Mouse (Mus musculus): ENCODE measurements around the gene Tbc1d24.

Tbc1d24 gene

DNA sequence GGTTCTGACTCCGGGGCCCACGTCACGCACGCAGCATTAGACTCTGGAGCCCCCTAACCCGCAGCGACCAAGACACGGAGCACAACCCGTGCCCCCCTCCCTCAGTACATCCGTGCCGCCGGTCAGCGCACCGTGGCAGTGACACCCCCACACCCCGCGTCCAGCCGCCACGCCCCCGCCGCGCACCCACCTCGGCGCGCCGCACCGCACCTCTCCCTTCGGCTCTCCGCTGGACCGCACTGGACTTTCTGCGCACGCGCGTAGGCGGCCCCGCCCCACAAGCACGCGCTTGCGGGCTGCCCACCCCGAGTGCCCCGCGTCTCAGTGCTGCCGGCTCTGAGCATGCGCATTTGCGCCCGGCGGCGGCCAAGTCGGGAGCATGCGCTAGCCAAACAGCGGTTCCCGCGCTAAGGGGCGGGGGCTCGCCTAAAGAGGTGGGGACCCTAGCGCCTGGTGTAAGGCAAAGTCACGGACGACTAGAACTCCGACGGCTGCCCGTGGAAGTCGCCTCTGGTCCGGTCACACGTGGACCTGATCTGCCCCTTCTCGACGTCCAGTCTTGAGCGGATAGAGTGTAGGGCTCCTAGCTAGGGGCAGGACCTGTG lies at the start of gene Tbc1d24:
Gene Tbc1d24, minus strand, starts transcription at position 279 of the 605 bp plus-strand sequence.
- DNase-seq (ENCODE audit: low read depth, low spot score) = peak; percentile 96

DNA sequence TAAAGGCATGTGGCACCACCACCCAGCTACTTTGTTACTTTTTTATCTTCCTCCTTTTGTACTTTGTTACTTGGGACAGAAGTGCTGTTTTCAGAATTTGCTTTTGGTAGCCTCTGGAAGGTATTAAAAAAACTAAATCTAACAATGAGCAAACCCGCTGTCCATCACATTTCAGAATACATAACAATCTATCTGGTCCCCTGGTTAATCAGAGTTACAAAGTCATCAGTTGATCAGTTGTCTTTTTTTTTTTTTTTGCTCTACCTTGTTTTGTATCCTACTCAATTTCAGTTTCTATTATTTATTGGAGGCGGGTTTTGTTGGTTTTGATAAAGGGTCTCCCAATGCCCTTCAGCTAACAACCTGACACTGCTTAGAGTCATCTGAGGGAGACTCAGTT lies 47.0 kb upstream of the Tbc1d24 start:
- DNase-seq (ENCODE audit: low read depth, low spot score) = no peak

DNA sequence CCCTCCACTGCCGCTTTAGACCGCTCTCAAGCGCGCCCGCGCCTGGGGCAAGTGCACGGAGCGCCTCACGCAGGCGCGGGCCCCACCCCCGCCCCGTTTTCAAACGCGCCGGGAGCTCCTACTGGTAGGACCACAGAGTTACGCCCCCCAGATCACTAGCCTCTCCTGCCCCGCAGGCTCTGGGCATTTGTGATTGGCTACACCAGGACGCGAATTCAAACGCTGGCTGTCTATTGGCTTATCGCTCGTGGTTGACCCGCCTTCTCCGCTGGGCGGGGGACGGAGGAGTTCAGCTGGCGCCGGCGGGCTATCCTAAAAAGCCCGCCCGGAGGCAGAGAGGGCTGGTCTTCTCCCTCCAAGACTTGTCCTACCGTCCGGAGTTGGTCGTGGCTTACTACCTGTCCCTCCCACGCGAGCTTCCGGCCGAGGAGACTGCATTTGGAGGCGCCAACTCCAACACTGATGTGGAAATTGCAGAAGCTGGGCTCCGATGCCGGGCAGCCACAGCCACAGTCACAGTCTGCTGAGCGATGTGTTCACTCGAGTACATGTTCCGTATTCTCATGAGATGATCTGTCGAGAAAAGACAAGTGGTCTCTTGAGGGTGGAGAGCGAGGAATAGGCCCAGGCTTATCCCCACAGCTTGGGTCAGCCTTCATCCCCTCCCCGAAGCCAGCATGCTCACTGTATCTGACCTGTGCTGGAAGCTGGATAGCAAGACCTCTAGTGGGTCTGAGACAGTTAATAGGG lies 46.1 kb upstream of the Tbc1d24 start, which contains the start of gene Ccnf:
Gene Ccnf, minus strand, starts transcription at position 165 of the 750 bp plus-strand sequence.
- peak; percentile 99 for DNase-seq (ENCODE audit: low read depth, low spot score)

DNA sequence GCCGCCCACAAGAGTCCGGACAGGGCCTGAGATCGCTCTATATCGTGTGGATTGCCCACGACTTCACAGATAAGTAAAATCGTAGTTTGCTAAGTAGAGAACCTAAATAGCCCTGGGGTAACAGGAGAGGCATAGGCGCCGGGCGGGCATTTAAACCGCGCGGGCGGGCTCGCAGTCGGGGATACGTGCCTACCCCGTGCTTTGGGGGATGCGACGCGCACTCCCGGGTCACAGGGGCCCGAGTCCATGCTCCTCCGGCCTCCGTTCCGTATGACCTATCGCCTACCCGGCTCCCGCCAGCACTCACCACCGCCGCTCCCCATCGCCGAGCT lies 45.6 kb upstream of the Tbc1d24 start:
- DNase-seq (ENCODE audit: low read depth, low spot score) = no peak

DNA sequence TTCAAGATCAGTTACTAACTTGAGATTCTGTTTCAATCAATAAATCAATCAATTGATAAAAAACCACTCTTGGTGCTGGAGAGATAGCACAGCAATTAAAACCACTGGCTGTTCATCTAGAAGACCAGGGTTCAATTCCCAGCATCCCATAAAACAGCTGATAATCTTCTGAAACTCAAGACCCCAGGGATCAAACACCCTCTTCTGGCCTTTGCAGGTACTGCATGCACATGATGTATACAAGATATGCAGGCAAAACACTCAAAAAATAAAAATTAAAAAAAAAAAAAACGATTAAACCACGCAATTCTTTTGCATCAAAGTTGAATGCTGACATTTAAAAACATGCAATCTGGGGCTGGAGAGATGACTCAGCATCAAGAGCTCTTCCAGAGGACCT lies 43.3 kb upstream of the Tbc1d24 start:
- peak; percentile 34 for DNase-seq (ENCODE audit: low read depth, low spot score)

DNA sequence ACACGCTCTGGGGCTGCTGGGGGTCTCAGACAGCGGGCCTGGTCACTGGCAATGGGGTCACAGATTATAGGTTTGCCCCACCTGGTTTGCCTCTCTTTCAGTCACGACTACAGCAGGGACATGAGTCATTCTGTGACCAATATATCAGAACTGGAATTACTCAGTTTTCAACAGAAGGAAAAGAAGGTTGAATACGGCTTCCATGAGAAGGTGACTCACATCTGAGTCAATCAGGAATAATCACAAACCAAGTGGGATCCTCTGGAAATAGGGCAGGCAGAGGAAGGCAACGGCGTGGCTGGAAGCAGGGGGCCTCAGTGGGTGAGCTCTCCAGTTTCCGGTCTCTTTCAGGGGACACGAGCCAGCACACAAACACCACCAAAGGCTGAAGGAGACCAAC lies 38.7 kb upstream of the Tbc1d24 start:
- no peak for DNase-seq (ENCODE audit: low read depth, low spot score)

DNA sequence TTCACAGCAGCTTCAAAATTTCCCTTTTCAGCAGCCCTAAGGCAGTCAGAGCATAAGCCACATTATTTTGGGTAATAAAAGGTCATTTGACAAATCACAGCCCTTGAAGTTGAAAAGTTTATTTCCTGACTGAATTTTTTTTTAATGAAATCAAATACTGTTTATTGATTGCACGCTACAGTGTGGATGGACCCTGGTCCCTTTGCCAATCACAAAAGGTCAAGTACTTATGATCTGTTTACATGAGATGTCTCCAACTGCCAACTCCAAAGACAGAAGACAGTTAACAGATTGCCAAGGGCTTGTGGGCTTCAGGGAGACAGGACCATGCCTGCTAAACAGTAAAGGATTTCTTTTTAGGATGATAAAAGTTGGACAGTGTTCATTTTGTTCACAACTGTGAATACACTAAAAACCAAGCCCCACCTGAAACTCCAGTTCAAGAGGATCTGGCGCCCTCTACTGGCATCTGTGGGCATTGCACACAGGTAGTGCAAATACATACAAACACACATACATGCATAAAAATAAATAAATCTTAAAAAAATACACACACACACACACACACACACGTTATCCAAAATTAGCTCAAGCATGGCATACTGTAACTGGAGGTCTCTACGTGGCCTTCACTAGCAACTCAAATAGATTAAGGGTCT lies 38.1 kb upstream of the Tbc1d24 start:
- DNase-seq (ENCODE audit: low read depth, low spot score) = peak; percentile 48

DNA sequence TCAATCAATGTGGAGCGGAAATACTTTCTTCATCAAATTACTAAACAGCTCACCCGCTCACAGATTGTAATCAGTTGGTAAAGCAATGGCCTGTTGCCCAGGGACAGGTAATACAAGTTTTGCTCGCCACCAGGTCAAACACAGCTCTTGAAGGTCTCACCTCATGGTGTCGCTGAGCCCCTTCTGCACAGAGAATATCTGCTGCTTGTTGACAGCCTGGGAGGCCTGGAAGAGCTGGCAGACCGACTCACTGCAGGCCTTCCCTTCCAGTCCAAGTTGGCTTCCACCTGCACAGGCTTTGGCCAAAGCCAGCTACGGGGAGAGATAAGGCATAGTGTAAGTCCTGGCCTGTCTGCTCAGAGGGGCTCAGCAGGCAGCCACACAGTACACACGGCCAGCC lies 31.6 kb upstream of the Tbc1d24 start:
- DNase-seq (ENCODE audit: low read depth, low spot score) = no peak

DNA sequence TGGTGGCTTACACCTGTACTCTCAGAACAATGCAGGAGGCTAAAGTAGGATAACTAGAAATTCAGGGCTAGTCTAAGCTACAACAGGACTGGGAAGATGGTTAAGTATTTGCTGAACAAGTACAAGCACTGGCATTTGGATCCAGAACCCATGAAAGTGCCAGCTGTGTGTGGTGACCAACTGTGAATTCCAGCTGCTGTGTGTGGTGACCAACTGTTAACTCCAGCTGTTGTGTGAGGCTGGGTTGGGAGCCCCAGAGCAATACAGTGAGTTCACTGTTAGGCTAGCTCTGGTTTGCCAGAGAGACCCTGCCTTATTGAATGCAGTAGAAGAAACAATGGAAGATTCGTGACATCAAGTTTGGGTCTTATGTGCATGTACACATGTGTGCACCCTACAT lies 31.1 kb upstream of the Tbc1d24 start:
- DNase-seq (ENCODE audit: low read depth, low spot score) = no peak

DNA sequence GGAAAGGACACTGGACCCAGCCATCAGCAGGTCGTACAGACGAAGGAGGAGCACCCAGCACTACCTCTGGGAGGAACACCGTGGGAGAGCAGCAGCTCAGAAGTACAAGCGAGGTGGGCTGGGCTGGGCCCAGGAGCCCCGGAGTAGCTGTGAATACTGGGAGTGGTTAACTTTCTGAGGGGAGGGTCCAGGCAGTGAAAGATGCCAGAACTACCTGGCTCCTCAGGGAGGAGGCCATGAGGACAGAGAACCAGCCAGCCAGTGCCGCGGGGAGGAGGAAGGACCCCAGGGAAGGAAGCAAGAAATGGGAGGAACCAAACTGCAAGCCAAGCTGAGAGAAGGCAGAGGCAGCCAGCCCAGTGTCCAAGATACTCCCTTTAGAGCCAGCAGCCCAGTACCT lies 22.6 kb upstream of the Tbc1d24 start:
- DNase-seq (ENCODE audit: low read depth, low spot score) = no peak

DNA sequence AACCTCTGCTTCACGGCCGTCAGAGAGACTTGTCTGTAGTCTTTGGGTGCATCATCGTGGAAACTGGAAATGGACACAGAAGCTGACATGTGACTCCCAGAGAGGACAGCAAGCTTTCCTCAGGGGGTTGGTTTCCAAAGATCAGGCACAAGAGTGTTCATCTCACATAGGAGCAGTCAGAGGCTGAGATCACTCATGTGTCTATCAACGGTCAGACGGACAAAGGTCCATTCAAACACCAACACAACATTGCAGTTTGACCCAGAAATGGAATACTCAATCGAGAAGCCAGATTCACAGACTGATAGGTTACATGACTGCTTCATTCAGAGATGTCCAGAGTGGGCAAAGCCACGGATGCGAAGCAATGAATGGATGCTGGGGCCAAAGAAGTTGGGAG lies 21.4 kb upstream of the Tbc1d24 start:
- no peak for DNase-seq (ENCODE audit: low read depth, low spot score)

DNA sequence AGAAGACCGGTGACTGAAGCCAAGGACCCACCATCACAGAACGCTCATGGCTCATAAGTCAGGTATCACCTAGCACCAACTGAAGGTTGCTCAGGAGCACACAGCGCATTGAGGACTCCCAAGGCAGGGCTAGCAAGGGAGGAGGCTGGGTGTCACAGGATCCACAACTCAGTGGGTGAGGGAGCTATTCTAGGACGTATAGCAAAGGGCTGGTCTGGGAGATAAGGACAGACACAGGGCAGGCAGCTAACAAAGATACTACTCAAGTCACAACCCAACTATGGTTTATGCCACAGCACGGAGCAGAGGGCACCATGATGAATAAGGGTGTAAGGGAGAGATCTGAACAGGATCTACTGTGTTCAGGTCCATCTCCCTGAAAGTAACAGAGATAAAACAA lies 20.5 kb upstream of the Tbc1d24 start:
- no peak for DNase-seq (ENCODE audit: low read depth, low spot score)

DNA sequence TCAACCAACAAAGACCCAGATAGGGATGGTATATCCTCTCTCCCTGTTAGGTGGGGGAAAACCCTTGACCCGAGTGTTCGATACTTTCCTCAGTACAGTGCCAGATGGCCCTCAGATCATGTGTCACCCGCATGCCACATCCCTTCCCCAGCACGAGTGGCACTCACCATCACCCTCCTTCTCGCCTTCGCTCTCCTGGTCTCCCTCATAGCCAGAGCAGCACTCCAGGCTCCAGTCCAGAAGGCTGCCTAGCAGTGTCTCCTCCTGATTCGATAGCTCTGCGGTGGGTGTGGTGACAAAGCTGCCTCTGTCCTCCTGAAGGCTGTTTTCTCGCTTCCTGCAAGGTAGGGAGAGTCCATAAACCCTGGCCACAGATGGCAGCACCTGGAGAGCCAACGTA lies 19.4 kb upstream of the Tbc1d24 start:
- DNase-seq (ENCODE audit: low read depth, low spot score) = no peak

DNA sequence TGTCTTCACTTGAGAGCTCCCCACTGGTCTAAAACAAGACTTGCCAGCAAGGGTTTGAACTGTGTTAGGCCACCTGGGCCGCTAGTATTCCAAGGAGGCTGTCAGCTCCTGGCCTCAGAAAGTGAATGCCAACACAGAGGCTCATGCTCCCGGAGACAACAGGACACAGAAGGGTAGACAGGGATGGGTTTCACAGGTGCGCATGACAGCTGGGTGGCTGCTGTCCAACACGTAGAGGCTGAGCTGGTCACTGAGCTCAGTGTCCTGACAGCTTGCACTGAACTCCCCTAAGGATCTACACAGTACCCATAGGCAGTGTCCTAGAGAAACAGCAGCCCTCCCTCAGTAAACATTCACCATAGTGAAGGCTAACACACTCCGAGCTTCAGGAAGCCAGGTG lies 18.2 kb upstream of the Tbc1d24 start:
- no peak for DNase-seq (ENCODE audit: low read depth, low spot score)

DNA sequence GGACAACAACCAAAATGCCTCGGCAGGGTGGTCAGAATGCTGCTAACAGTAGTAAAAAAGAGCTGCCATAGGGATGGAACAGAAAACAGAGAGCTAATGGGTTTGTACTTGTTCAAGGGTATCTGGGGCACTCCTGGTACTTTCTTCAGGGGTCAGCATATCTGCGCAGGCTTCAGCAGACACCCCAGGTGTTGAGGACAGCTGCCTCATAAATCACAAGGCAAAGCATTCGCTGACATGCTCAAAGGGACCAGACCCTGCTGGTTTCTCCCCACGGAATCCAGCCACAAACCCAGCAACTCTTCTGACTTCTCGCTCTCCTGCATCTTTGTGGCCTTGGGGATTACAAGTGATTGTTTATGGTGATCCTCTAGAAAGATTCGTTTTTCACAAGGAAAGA lies 17.3 kb upstream of the Tbc1d24 start:
- DNase-seq (ENCODE audit: low read depth, low spot score) = no peak

DNA sequence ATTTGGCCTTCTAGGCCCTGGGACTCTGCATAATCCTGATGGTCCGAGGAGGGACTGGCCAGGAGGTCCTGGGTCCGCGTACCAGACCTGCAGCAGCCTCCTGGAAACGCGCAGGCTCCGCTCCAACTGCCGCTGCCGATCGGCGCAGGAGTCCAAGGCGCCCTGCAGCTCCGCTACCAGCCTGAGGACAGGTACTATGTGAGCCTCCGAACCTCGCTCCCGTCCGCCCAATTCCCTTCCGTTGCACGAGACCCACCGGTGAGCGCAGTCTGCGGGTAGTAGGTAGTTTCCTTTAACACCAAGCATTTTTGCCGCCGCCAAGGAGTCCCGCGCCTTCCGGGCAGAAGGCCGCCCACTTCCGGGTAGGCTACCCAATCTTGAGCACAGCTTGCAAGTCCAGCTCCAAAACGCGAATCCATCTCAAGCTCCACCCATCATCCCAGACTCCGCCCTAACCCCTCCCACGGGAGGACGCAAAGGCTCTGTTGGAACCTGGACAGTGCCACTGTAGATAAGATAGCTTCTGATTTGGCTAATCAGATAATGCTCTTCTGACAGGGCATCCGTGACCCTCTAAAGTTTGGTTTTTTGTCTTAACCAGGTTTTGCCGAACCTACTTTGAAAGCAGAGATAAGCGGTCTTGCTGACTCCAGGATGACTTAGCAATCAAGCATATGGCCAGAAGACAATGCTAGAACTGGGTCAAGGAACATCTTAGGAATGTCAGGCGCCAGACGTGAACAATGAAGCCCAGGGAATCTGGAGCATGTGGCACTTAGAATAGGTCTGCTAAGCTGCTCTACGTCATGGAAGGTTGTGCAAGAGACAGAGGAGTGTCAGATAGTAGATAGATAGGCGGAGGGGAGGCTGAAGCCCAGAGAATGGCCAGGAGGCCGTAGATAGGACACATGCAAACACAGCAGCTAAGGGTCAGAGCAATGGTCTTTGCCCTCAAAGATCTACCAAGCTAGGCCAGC lies 15.4 kb upstream of the Tbc1d24 start, which contains the start of gene Tedc2:
Gene Tedc2, minus strand, starts transcription at position 417 of the 977 bp plus-strand sequence.
- peak; percentile 97 for DNase-seq (ENCODE audit: low read depth, low spot score)

DNA sequence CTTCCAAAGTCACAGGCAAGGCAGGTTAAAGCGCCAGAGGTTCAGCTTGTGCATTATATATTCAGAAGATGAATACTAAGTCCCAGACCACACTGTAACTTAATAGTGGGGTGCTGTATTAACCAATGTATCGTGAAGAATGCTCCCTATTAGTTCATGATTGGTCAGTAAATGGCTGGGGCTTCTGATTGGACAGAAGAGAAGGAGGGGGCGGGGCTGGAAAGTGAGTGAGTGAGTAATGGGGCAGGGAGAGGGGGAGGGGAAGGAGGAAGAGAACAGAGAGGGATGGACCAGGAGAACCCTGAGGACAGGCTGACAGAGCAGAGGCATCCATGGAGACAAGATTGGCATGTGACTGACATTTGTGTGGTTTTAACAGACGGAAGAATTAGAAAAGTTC lies 11.5 kb upstream of the Tbc1d24 start:
- DNase-seq (ENCODE audit: low read depth, low spot score) = no peak

DNA sequence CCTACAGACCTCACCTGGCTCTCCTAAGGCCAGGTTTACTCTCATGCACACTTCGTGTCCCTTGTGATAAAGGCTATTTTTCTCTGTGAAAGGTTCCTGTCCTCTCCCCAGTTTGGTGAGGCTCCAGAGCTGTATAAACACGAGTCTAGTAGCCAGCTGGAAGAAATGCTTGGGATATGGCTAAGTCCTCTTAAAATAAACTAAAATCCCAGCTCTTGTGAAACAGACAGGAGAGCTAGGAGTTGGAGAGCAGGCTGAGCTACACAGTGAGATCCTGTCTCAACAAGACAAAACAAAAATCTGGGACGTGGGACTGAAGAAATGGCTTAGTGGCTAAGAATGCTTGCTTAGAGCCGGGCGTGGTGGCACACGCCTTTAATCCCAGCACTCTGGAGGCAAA lies 7.8 kb upstream of the Tbc1d24 start:
- no peak for DNase-seq (ENCODE audit: low read depth, low spot score)

DNA sequence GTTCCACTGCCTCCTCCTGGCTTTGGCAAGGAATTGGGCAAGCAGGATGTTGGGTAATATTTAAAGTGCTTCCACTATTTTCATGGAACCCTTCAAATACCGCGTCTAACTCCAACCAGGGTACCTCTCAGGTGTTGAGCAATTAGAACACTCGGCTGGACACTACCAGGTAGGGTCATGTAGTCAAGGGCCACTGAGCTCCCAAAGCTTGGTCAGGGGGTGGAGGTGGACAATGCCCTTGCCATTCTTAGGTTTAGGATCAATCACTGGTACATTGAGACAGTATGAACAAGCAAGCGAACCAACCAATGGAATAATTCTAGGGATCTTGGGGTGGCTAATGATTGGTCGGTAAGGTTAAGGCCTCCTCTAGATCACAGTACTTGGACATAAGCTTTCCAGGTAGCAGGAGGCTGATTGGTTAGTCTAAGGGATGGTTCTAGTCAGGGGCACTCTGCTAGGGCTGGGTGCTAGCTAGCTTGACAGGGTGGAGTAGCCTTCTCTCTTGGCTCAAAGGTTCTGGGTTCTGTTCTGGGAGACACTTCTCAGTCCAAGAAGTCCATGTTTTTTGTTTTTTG lies 7.2 kb upstream of the Tbc1d24 start:
- DNase-seq (ENCODE audit: low read depth, low spot score) = no peak

DNA sequence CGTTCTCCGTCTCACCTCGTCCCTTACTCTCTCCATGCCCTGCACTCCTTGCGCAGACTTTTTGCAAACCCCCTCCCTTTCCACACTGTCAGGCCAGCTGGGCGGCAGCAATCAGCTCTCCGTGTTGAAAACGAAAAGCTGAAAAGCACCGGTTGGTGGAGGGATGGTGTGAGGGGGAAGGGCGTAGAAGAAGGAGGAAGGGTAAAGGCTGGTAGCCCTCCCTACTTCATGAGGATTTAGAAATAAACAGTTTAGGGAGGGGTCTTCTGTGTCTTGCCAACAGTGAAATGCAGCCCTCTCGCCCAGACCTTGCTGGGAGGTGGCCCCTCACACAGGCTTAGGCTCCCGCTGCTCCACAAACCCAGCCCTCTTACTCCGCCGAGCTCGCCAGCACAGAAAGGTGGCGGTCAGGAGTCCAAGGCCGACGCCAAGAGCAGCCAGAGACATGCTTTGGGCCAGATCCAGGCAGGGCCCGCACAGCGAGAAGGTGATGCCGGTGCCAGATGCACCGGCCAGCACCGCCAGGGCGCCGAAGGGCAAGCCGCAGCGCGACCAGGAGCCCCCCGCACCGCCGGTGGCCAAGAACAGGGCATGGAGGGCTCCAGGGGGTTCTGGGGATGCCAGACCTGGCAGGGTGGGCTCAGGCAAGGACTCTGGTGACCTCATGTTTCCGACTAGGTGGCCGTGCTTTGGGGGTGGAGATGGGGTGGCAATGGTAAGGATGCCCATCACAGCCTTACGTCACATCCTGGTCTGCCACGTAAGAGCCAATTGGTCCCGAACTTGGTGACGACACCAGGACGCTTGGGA lies 6.5 kb upstream of the Tbc1d24 start:
- peak; percentile 79 for DNase-seq (ENCODE audit: low read depth, low spot score)

DNA sequence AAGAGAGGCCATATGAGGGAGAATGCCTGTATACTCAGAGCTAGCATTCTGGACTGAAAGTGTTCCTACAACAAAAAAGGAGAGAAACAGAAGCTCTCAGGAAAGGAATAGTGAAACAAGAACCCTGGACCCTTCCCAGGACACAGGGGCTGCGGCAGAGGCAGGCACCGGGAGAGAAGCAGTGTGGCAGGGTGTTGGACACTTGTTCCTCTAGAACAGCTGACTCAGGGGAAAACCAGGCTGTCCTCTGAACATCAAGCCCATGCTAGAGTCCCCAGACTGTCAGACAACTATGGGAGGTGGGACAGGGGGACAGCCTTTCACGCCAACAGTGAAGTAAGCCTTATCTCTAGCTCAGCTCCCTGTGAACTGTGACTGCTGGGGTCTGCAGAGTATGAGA lies 5.2 kb upstream of the Tbc1d24 start:
- DNase-seq (ENCODE audit: low read depth, low spot score) = no peak
